Mouse (Mus musculus) stomach, postnatal 0 days (tissue): ENCODE measurements at regions not wholly inside any gene's neighbourhood (a gene's known extent, or its start where the extent isn't known, plus 50 kb on each side); places are given as distances from the start of the nearest gene placed in this dataset.

Experiments
- CTCF ChIP-seq: IDR thresholded peaks from 2 replicates; pipeline ENCODE4 v1.5.1; 2016; ENCODE audit warnings: antibody characterized with exemption, low read depth, mild to moderate bottlenecking, moderate library complexity
- EP300 ChIP-seq: optimal IDR thresholded peaks from 2 replicates; pipeline ENCODE3; 2016; ENCODE audit warnings: antibody characterized with exemption

DNA sequence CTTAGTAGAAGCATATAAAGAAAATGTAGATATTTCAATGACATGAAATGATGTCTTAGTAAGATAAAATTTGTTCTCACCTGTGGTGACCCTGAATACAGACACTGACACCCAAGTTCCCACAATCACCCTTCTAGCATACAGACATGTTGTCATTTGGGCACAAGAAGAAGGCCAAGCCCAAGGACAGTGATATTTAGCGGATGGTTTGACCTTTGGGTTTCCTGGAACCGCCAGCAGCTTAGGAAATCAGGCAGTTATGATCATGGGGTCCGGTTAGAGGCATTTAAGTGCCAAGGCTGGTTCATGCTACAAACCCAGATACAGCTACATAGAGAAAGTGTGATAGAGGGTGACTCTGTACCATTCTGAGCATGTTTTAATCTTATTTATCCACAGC, 310.2 kb upstream of the Gpc5 start:
- TF ChIP-seq CTCF (no peak), EP300 (no peak)
